Mouse (Mus musculus) liver, adult 2 months (tissue): ENCODE data around the gene Snorc.

Experiments used
- CTCF ChIP-seq: fragments of 200-500 bp; IDR thresholded peaks from 2 replicates; pipeline ENCODE4 v1.5.1; 2011; ENCODE audit warnings: low read depth, low read length, control low read depth
- POLR2A ChIP-seq: fragments of 200-500 bp; IDR thresholded peaks from 2 replicates; pipeline ENCODE4 v1.6.1; 2011; ENCODE audit warnings: low read length, control low read depth; ENCODE audit not compliant: insufficient read depth; ENCODE audit errors: extremely low read depth

DNA sequence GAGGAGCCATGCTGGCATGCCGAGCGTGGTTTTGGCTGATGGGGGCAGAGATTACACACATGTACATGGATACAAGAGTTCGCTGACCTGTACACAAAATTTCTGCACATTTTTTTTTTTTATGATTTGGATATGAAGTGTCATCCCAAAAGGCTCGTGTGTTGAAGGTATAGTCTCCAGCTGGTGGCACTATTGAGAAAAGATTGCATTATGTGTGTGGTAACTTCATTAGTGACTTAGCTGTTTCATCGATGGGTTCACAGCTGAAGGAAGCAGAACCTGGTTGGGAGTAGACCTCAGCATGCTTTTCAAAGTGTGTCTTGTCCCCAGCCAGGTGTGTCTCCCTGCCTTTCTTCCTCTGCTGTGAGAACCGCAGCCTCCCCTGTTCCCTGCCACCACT lies 1.8 kb upstream of the Snorc start:
- no peak for TF ChIP-seq CTCF
- no peak for TF ChIP-seq POLR2A
